Mouse (Mus musculus) limb, embryonic 12.5 days (tissue): ENCODE measurements at regions not wholly inside any gene's neighbourhood (a gene's known extent, or its start where the extent isn't known, plus 50 kb on each side); places are given as distances from the start of the nearest gene placed in this dataset.

ENCODE experiments used
- ATAC-seq: fragments of 200-750 bp; cut with Nextera tagmentation; 2 replicates; pipeline ENCODE4 v1.8.0; 2017; ENCODE audit warnings: low read depth, moderate TSS enrichment; ENCODE audit not compliant: insufficient number of reproducible peaks, insufficient read depth, low FRiP score, low TSS enrichment
- H3K27ac ChIP-seq: fragments of 300-500 bp; sonication (generic); 2 replicates; pipeline ENCODE4 v1.5.1; 2016; ENCODE audit warnings: mild to moderate bottlenecking, moderate library complexity
- H3K27me3 ChIP-seq: fragments of 300-500 bp; sonication (generic); 2 replicates; pipeline ENCODE4 v1.6.1; 2016; ENCODE audit warnings: mild to moderate bottlenecking, moderate library complexity
- H3K36me3 ChIP-seq: fragments of 300-500 bp; sonication (generic); 2 replicates; pipeline ENCODE4 v1.6.1; 2016; ENCODE audit warnings: mild to moderate bottlenecking, moderate library complexity
- H3K4me1 ChIP-seq: fragments of 300-500 bp; sonication (generic); replicated peaks from 2 replicates; pipeline ENCODE4 v1.6.1; 2016
- H3K4me2 ChIP-seq: fragments of 300-500 bp; sonication (generic); 2 replicates; pipeline ENCODE4 v1.6.1; 2016; ENCODE audit warnings: mild to moderate bottlenecking, moderate library complexity
- H3K4me3 ChIP-seq: fragments of 300-500 bp; sonication (generic); replicated peaks from 2 replicates; pipeline ENCODE4 v1.5.1; 2016; ENCODE audit warnings: mild to moderate bottlenecking
- H3K9ac ChIP-seq: fragments of 300-500 bp; sonication (generic); replicated peaks from 2 replicates; pipeline ENCODE4 v1.6.1; 2016; ENCODE audit warnings: mild to moderate bottlenecking, moderate library complexity
- H3K9me3 ChIP-seq: fragments of 300-500 bp; sonication (generic); 2 replicates; pipeline ENCODE4 v1.6.1; 2016; ENCODE audit warnings: mild to moderate bottlenecking, moderate library complexity
- WGBS: fragments of 180-500 bp; shearing (Covaris S2); methylation state at CpG from one replicate; pipeline ENCODE4 v1.1.7; 2016; 5-methylcytosine and 5-hydroxymethylcytosine counted together

DNA sequence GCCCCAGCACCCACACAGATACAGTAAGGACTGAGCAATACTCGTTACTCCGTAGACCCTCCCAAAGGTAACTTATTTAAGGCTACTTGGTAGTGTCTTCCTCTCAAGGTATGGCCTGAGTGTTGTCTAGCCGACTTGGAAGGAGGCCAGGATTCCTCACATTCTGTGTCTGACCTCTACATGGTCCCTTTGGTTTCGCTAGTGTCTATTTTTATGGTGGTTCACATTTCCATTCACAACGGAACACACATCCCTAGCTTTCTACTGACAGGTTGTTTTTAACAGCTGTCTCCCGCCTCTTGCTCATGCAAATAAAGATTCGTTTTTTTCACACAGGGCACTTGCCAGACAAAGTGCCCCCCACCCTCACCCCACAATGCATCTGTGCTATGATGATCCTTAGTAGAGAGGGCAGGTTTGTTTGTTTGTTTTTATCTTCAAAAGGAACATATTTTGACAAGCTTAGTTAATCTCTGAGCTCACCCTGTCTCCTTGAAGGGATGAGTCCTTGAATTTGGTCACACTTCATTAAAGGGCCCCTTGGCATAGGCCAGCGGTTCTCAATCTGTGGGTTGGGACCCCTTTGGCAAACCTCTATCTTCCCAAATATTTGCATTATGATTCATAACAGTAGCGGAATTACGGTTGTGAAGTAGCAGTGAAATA, 52.7 kb downstream of the Phlda1 start:
- Histone ChIP-seq H3K4me1 (peaks cover 39% of the 10 kb centered on the region), H3K9me3 (no peaks in the 10 kb centered on the region), H3K36me3 (no peaks in the 10 kb centered on the region), H3K27me3 (no peaks in the 10 kb centered on the region), H3K27ac (no peak overlapping the region), H3K4me2 (no peak overlapping the region), H3K9ac (no peak overlapping the region), H3K4me3 (no peak overlapping the region)
- ATAC-seq, result no peak
- WGBS, result 55% methylated on average over 10 of the region's 10 CpGs

DNA sequence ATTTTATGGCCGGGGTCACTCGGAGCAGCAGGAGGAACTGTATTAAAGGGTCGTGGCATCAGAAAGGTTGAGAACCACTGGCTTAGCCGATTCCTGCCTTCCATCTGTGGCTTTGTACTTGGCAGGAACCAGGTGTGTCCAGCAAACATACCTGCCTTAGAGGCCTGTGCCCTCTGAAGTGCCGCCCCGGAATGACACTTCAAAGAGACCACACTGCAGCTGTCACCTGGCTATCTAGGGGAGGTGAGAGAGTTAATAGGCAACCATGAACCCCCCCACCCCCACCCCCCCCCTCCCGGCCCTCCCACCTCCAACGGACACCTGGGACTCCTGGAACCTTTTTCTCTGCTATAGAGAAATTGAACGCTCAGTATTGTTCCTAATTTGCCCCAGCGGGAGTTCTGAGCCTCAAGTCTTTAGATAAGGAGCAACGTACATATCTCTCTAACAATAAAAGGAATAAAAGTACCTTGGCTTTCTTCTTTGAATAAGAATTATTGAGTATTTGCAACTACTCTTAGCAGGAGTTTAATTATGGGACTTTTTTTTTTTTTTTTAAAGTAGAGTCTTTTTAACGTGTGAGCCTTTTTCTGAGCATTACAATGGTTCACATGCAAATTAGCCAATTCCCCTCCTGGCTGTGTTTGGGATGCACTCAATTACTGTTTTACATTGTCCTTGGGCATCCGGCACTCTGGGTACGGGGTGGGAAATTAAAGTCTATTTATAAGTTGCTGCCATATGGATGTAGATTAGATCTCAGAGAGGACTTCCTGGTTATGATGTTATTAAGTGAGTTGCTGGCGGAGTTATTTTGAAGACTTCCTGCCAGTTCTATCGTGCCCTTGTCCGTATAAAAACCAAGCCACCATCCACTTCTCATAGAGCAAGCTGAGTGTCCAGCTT, 53.5 kb downstream of the Phlda1 start:
- no peak overlapping the region for H3K4me2 ChIP-seq
- H3K9ac ChIP-seq, result no peak overlapping the region
- WGBS, result 35% methylated on average over 17 of the region's 17 CpGs
- no peak for ATAC-seq
- no peaks in the 10 kb centered on the region for H3K9me3 ChIP-seq
- H3K27me3 ChIP-seq, result no peaks in the 10 kb centered on the region
- H3K4me3 ChIP-seq, result no peak overlapping the region
- H3K27ac ChIP-seq, result no peak overlapping the region
- H3K36me3 ChIP-seq, result no peaks in the 10 kb centered on the region
- H3K4me1 ChIP-seq, result peaks cover 32% of the 10 kb centered on the region

DNA sequence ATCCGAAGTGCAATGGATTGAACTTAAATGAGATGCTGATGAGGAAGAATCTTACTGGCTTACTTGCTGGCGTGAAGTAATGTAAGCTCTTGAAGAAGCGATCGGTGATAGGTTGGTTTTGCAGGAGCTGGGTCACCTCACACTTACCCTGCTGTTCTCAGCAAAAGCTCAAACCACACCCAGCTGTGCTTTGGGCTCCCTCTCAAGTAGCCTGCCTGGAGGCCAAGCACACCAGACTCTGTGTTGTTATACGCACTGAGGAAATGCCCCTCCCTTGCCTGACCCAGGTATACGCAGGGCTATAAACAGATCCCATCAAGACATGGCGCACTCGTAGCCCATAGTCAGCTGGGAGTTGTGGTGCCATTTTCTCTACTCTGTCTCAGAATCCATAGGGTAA, 56.5 kb downstream of the Phlda1 start:
- no peaks in the 10 kb centered on the region for H3K36me3 ChIP-seq
- H3K27me3 ChIP-seq, result no peaks in the 10 kb centered on the region
- peaks cover 32% of the 10 kb centered on the region for H3K4me1 ChIP-seq
- H3K4me3 ChIP-seq, result no peak overlapping the region
- no peaks in the 10 kb centered on the region for H3K9me3 ChIP-seq
- ATAC-seq, result no peak
- 71% methylated on average over 8 of the region's 8 CpGs for WGBS
- H3K27ac ChIP-seq, result no peak overlapping the region
- no peak overlapping the region for H3K4me2 ChIP-seq
- H3K9ac ChIP-seq, result no peak overlapping the region

DNA sequence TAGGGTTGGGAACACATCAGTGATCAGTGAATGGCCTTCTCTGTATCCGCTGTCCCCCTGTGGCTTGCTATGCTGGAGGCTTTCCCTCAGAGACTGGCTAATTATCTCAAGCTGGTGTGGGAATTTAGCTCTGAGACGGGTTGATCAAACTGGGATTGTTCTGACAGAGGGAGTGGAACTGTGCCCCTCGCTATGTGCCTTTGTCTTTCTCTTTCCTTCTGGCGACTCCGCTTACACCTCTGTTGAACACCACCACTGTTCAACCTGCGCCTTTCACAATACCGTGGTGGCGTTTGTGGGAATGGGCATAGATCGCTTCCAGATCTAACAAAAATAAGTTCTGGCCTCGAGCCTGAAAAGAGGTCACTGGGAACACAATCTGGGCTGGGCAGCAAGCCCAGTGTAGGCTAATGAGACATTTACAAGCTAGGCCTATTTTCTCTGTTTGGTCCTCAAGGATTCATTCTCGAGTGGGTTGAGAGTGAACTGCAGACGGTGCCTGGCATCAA, 60.8 kb downstream of the Phlda1 start:
- Histone ChIP-seq H3K4me1 (peaks cover 15% of the 10 kb centered on the region; the same call in 1 of the 2 replicates), H3K9me3 (no peaks in the 10 kb centered on the region), H3K27ac (no peak overlapping the region), H3K4me2 (no peak overlapping the region), H3K4me3 (no peak overlapping the region), H3K9ac (no peak overlapping the region), H3K27me3 (no peaks in the 10 kb centered on the region), H3K36me3 (no peaks in the 10 kb centered on the region)
- ATAC-seq, result no peak
- WGBS, result 73% methylated on average over 12 of the region's 12 CpGs

DNA sequence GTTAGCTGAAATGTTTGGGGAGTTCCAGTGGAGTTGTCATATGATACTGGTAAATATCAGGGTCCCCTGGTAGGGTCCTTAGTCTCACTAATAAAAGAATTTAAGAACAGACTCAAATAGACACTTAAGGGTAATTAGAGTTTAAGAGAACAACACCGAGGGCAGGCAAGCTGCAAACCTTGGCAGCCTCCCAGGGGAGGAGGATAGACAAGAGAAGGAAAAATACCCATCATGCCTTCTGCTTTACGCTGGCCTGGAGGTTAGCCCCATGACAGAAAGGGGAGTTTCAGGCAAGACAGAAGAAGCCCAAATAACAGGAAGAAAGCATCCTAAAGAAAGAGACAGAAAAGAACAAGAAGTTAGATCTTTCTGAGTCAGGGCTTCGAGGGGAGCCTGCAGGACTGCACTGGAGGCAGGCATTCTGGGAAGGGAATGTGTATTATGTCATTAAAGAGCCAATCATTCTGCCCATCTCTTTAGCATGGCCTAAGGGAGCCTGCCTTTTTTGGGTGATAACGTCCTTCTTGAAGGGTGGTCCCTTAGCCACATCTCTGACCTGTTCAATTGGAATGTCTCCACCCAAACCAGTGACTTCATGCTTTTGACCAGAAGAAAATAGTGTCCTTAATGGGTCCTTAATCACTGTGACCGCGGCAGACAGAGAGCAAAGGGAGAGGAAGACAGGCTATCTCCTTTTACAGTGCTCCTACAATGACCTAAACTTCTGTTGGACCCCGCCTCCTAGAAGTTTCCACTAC, 64.6 kb downstream of the Phlda1 start:
- Histone ChIP-seq H3K27me3 (no peaks in the 10 kb centered on the region), H3K4me2 (no peak overlapping the region), H3K4me1 (0 out of 2 replicates have a peak, but pooled peaks cover 8% of the 10 kb centered on the region), H3K9ac (no peak overlapping the region), H3K27ac (no peak overlapping the region), H3K4me3 (no peak overlapping the region), H3K36me3 (no peaks in the 10 kb centered on the region), H3K9me3 (no peaks in the 10 kb centered on the region)
- no peak for ATAC-seq
- WGBS, result 48% methylated on average over 7 of the region's 7 CpGs

DNA sequence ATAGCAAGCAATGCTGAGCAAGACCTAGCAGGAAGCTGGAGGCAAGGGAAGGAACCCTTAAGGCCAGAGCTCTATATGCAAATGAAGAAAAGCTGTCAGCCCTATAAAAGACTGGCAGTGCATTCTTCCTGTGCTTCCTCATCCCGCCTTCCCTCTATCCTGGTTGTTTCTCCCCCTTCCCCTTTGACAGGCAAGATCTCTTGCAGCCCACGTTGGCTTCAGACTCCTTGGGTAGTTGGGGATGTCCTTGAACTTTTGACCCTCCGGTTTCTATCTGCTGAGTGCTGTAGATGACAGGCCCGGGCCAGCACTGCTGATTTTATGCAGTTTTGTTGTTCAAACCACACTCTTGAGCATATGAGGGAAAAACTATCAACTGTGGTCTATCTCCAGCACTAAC, 68.1 kb downstream of the Phlda1 start:
- 63% methylated on average over 4 of the region's 4 CpGs for WGBS
- ATAC-seq, result no peak

DNA sequence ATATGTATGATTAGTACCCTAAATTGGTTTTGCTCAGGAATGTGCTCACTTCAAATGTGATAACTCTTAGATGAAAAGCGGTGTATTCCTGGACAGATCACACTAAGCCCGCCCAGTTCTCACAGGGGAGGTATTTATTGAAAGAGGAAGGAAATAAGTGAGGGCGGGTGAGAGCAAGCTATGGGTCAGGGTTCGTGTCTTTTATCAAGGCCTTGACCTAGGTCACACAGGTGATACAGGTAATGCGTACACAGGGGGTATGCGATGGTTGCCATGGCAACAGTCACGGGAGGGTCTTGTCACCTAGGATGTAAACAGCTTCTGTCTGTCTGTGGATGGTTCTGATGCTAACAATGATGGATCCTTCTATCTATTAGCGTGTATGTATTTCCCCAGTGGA, 68.7 kb downstream of the Phlda1 start:
- H3K4me1 ChIP-seq, result 0 out of 2 replicates have a peak, but pooled peaks cover 13% of the 10 kb centered on the region
- H3K27me3 ChIP-seq, result no peaks in the 10 kb centered on the region
- no peak for ATAC-seq
- no peak overlapping the region for H3K27ac ChIP-seq
- no peak overlapping the region for H3K4me2 ChIP-seq
- H3K36me3 ChIP-seq, result no peaks in the 10 kb centered on the region
- no peaks in the 10 kb centered on the region for H3K9me3 ChIP-seq
- H3K9ac ChIP-seq, result no peak overlapping the region
- H3K4me3 ChIP-seq, result no peak overlapping the region
- WGBS, result 86% methylated on average over 8 of the region's 8 CpGs

More for the DNA sequence above, 68.1 kb downstream of the Phlda1 start:
- Histone ChIP-seq H3K4me2 (no peak overlapping the region), H3K4me3 (no peak overlapping the region), H3K36me3 (no peaks in the 10 kb centered on the region), H3K4me1 (0 out of 2 replicates have a peak, but pooled peaks cover 13% of the 10 kb centered on the region), H3K27me3 (no peaks in the 10 kb centered on the region), H3K27ac (no peak overlapping the region), H3K9me3 (no peaks in the 10 kb centered on the region), H3K9ac (no peak overlapping the region)

DNA sequence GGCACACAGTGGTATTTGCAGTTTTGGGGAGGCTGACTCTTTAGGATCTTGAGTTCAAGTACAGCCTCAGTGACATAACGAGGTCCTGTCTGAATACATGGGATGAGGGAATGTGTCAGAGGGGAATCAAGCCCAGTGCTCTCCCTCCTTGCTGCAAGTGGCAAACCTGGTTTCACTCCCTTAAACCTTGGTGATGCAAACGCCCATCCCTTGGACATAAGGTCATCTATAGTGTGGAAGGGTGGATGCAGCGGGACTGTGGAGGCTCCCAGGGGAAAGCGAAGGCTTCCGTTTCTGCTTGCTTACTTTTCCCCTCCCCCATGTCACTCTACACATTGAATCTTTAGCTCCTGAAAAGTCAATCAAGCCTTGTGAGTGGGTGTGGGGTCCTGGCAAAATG, 69.2 kb downstream of the Phlda1 start:
- no peaks in the 10 kb centered on the region for H3K36me3 ChIP-seq
- H3K27ac ChIP-seq, result no peak overlapping the region
- no peak overlapping the region for H3K4me2 ChIP-seq
- H3K27me3 ChIP-seq, result no peaks in the 10 kb centered on the region
- no peak overlapping the region for H3K9ac ChIP-seq
- WGBS, result 76% methylated on average over 5 of the region's 5 CpGs
- H3K4me1 ChIP-seq, result 0 out of 2 replicates have a peak, but pooled peaks cover 13% of the 10 kb centered on the region
- H3K4me3 ChIP-seq, result no peak overlapping the region
- ATAC-seq, result no peak
- no peaks in the 10 kb centered on the region for H3K9me3 ChIP-seq

DNA sequence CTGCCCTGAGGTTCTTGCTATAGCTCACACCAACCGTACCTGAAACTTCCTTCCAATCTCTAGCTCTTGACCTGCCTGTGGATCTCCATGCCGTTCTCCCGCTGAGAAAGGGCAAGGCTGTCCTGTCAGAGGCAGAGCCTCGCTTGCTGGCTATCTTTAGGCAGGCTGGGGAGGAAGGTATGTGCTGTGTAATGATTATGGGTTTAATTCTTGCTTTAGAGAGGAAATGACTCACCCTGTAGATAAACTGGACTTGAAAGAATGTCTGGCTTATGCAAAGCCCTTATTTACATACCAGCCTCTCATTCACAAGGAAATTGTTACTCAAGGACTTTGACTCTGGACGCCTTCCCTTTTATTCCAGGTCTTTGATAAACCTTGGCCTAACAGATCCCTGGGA, 69.8 kb downstream of the Phlda1 start:
- no peak overlapping the region for H3K4me3 ChIP-seq
- H3K36me3 ChIP-seq, result no peaks in the 10 kb centered on the region
- H3K4me1 ChIP-seq, result 0 out of 2 replicates have a peak, but pooled peaks cover 9% of the 10 kb centered on the region
- no peak overlapping the region for H3K27ac ChIP-seq
- no peak overlapping the region for H3K4me2 ChIP-seq
- no peaks in the 10 kb centered on the region for H3K27me3 ChIP-seq
- no peak for ATAC-seq
- 52% methylated on average over 5 of the region's 5 CpGs for WGBS
- no peaks in the 10 kb centered on the region for H3K9me3 ChIP-seq
- no peak overlapping the region for H3K9ac ChIP-seq

DNA sequence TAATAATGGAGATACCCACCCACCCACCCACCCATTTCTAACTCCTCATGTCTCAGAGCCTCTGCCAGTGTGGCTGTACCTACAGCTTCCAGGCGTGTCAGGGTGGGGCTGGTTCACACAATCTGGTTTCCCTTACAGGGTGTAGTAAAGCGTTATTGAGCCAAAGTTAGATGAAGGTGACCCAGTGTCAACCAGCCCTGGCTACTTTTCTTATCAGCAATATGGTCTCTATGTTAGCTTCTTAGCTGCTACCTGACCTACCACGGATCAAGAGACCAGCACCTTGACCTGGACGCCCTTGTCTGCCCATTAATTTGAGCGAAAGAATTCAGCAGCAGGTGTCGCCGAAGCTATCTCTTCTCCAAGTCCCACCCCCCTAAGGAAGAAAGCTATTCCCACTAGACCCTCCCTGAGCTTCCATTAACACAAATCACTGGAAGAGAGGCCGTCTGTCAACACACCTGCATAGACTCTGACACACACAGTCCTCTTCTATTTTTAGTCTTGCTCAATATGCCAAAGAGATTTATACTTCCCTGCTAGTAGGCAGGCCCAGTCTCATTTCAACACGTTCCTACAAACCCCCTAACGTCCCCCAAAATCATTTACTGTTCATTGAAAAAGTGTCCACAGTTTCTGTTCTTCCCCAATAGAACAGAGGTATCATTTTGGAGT, 70.4 kb downstream of the Phlda1 start:
- Histone ChIP-seq H3K27ac (no peak overlapping the region), H3K27me3 (no peaks in the 10 kb centered on the region), H3K36me3 (no peaks in the 10 kb centered on the region), H3K9me3 (no peaks in the 10 kb centered on the region), H3K4me2 (no peak overlapping the region), H3K4me1 (0 out of 2 replicates have a peak, but pooled peaks cover 9% of the 10 kb centered on the region), H3K9ac (no peak overlapping the region), H3K4me3 (no peak overlapping the region)
- ATAC-seq, result no peak
- 74% methylated on average over 10 of the region's 10 CpGs for WGBS
